In genomic region chr10:107921549-107921948, GRCm38 (mm10) we compare ENCODE assay signal across 15 mouse cellular contexts. TPM values are rescaled to one million over a fixed set of nuclear protein-coding genes. Genes with fewer than 3 reads are reported as not detected.
DNase-seq lines count a peak whose midpoint lies in the region; TF ChIP-seq lines count a peak whose summit lies in the region.
"Had no signal": no experiment of that assay in that cellular context is flagged by ENCODE, and none has a peak within 500 bp of the region (broad histone marks: within the 10 kb centered on the region; RNA-seq: fewer than 3 reads in every experiment).

No protein-coding gene starts in this region.

- H3K27ac ChIP-seq in embryonic fibroblast, embryonic 13.5 days (ENCODE audit: insufficient read depth, low read length), result peak overlapping the region; percentile 55
- H3K27ac ChIP-seq: hindbrain, postnatal 0 days; lung, embryonic 15.5 days; midbrain, embryonic 15.5 days; neural tube, embryonic 15.5 days had no signal

- no peak for TF ChIP-seq CTCF in embryonic fibroblast, embryonic 13.5 days (IDR thresholded peaks at IDR 0.05; ENCODE audit: borderline replicate concordance, insufficient read depth, low read length)

- peaks cover 5% of the 10 kb centered on the region for H3K4me1 ChIP-seq in embryonic fibroblast, embryonic 13.5 days (ENCODE audit: control insufficient read depth, insufficient read depth, low read length)
- H3K4me1 ChIP-seq: midbrain, embryonic 15.5 days; neural tube, embryonic 15.5 days had no signal

- no peak overlapping the region for H3K4me3 ChIP-seq in embryonic fibroblast, embryonic 13.5 days (ENCODE audit: insufficient read depth, low read length)
- H3K4me3 ChIP-seq: lung, embryonic 15.5 days; midbrain, embryonic 15.5 days; neural tube, embryonic 15.5 days had no signal

- peak; percentile 27 for DNase-seq in kidney, postnatal 10 days
- no peak for DNase-seq in kidney, adult 11 months
- DNase-seq in 416B (ENCODE audit: low read depth), result peak; percentile 95
- peak; percentile 69 for DNase-seq in adipocyte (ENCODE audit: low spot score)
- no peak for DNase-seq in spleen, postnatal 10 days (ENCODE audit: low spot score in 2 of 2)
- DNase-seq in spleen, postnatal 36 days (ENCODE audit: low spot score in 2 of 2), result no peak
- DNase-seq in gastrocnemius, adult 18-20 months (ENCODE audit: low spot score), result no peak
- DNase-seq: cerebellum, adult 9-10 months; forebrain, postnatal 0 days; thymus, adult 2 months had no signal

- TF ChIP-seq POLR2A in embryonic fibroblast, embryonic 13.5 days (IDR thresholded peaks at IDR 0.05; ENCODE audit: low read depth, low read length), result no peak

RNA-seq across cellular contexts. Expression of gene Otogl, which starts 9.6 kb away (rescaled TPM):
- 0.05 and 0.07 TPM in 2 replicates for polyA plus RNA-seq in embryonic fibroblast, embryonic 13.5 days (2011; ENCODE audit: insufficient read length, low read depth, missing spikeins)
- total RNA-seq in gastrocnemius, adult 18-20 months (2021), result under 1 TPM; 0.02 TPM
- polyA plus RNA-seq: midbrain, embryonic 15.5 days had no signal

Comparison
In these comparisons a context has a peak if more than half of its experiments do, and no peak if none do; other contexts are left out.
1. DNase-seq: peak in kidney, postnatal 10 days (single experiment), 416B (single experiment) and adipocyte (single experiment); none in kidney, adult 11 months (single experiment), spleen, postnatal 10 days (0 of 2), spleen, postnatal 36 days (0 of 2) and gastrocnemius, adult 18-20 months (single experiment).